22 mouse cellular contexts compared by ENCODE assay signal in the genomic region with DNA sequence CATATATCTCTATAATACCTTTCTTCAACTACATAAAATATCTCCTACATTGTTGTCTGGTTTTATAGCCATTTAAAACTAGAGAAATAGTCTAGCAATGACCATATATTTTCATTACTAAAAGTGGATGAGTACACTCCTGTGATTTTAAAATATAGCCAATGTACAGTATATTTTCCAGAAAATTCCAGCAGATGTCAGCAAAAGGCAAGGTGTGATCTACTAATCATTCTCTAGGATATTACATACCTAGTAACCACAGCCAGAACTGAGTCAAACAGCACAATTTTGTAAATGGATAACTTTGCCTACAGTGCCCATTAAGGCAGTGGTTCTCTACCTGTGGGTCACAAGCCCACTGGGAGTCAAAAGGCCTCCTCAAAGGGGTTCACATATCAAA.
"Had no signal": no experiment of that assay in that cellular context is flagged by ENCODE, and none has a peak within 500 bp of the region (broad histone marks: within the 10 kb centered on the region; RNA-seq: fewer than 3 reads in every experiment).

No protein-coding gene starts in this region.

- ATAC-seq: intestine, embryonic 16.5 days; liver, postnatal 0 days; lung, postnatal 0 days; midbrain, embryonic 15.5 days had no signal

- H3K9ac ChIP-seq: limb, embryonic 12.5 days; limb, embryonic 15.5 days; liver, embryonic 14.5 days; liver, postnatal 0 days; lung, embryonic 14.5 days; midbrain, embryonic 15.5 days; neural tube, embryonic 13.5 days; stomach, embryonic 15.5 days had no signal

- H3K36me3 ChIP-seq: limb, embryonic 12.5 days; limb, embryonic 15.5 days; midbrain, embryonic 15.5 days; neural tube, embryonic 13.5 days; stomach, embryonic 15.5 days had no signal

- H3K9me3 ChIP-seq: limb, embryonic 12.5 days; limb, embryonic 15.5 days; midbrain, embryonic 15.5 days; neural tube, embryonic 13.5 days; stomach, embryonic 15.5 days had no signal

- H3K4me2 ChIP-seq: limb, embryonic 12.5 days; limb, embryonic 15.5 days; liver, embryonic 11.5 days; lung, embryonic 14.5 days; midbrain, embryonic 15.5 days; neural tube, embryonic 13.5 days; stomach, embryonic 15.5 days had no signal

- DNase-seq: kidney, adult 2 months; kidney, postnatal 10 days; kidney, postnatal 36 days; layer of hippocampus, adult 9-11 months; left cerebral cortex, postnatal 4 days; liver, postnatal 0 days; lung, embryonic 14.5 days; retina, postnatal 1 day; right cerebral cortex, postnatal 25 days; spleen, adult 18-20 months; thymus, postnatal 25 days had no signal

- H3K4me1 ChIP-seq: limb, embryonic 12.5 days; limb, embryonic 15.5 days; midbrain, embryonic 15.5 days; neural tube, embryonic 13.5 days; stomach, embryonic 15.5 days had no signal

- H3K27ac ChIP-seq: limb, embryonic 12.5 days; limb, embryonic 15.5 days; liver, embryonic 14.5 days; macrophage; midbrain, embryonic 15.5 days; neural tube, embryonic 13.5 days; stomach, embryonic 15.5 days had no signal

- H3K4me3 ChIP-seq: limb, embryonic 12.5 days; limb, embryonic 15.5 days; midbrain, embryonic 15.5 days; myocyte; neural tube, embryonic 13.5 days; stomach, embryonic 15.5 days had no signal

- H3K27me3 ChIP-seq: limb, embryonic 12.5 days; limb, embryonic 15.5 days; midbrain, embryonic 15.5 days; neural tube, embryonic 13.5 days; stomach, embryonic 15.5 days had no signal
